Mouse (Mus musculus): Measurements from ENCODE around the gene Foxm1.
"Not testable (repeated sequence)": the region's sequence is repeated elsewhere in the genome, so short reads cannot be mapped to it uniquely, and the experiment has no call there.

Foxm1 gene

DNA sequence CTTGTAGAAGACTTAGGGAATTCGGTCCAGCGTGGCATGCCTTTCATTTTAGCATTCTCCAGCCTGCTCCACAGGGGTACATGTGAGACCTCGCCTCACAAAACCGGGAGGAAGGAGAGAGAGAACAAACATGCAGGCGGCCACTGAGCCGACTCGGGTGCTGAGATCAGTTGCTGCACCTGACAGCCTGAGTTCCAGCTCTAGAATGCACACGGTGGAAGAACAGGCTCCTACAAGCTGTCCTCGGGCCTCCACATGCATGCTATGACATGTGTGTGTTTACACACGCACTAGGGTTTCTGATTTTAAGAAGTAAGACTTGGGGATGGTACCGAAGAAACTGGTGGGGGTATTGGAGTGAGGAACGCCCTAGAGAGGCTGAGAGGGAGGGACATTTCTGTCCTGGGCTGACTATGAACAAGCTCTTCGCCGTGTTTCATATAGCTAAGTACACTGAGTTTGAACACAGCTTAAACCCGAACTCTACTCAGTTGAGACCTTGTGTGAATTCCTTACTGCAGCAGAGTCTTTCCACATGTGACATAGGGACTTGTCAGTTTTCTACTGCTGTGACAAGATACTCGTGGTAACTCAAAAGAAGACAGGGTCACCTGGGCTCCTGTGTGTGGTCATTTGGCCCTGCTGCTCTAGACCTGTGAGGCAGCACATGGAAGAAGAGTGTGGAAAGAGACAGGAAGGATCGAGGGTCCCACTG lies 13.8 kb downstream of the Foxm1 start:
- DNase-seq (ENCODE audit: low read depth, low spot score), result no peak

DNA sequence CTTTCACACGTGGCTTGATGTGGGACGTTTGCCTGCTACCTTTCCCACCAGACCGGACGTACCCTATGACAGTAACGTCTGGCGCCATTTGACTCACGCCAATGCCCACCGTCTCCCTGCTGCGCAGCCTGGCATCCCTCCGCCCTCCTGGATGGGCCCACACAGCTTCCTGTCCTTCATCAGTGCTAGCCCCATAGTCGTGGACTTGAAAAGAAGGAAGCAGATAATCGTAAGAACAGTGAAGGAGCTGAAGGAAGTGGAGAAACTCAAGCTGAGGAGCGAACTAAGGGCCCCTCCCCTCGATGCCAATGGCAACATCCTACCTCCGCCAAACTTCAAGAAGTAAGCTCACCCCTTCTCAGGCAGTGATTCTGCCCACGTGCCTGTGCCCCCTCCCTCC lies 16.9 kb downstream of the Foxm1 start:
- no peak for DNase-seq (ENCODE audit: low read depth, low spot score)

DNA sequence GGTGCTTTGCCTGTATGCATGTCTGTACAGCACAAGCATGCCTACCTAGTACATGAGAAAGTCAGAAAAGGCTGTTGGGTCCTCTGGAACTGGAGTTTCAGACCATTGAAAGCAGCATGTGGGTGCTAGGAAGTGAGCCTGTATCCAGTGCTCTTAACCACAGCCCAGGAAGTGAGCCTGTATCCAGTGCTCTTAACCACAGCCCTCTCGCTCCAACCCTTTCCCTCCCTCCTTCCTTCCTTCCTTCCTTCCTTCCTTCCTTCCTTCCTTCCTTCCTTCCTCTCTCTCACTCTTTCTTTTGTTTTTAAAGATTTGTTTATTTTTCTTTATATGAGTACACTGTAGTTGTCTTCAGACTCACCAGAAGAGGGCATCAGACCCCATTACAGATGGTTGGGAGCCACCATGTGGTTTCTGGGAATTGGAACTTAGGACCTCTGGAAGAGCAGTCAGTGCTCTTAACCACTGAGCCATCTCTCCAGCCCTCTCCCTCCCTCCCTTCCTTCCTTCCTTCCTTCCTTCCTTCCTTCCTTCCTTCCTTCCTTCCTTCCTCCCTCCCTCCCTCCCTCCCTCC lies 17.9 kb downstream of the Foxm1 start:
- not testable (repeated sequence) for DNase-seq (ENCODE audit: low read depth, low spot score)

DNA sequence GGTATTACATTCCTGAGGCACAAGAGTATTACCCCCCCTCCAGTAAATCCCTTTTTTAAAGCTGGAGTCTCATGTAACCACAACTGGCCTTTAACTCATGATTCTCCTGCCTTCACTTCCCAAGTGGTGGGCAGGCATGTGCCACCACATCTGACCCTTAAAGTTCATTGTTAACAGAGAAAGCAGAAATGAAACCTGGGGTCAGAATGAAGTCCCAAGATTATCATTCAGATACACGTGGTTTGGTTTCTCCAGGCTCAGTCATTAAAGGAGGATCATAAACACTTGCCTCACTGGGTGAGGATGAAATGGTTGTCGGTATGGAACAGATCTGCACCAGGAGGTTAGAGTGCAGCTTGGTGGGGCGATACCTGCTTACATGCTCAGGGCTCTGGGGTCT lies 18.5 kb downstream of the Foxm1 start:
- DNase-seq (ENCODE audit: low read depth, low spot score), result no peak

DNA sequence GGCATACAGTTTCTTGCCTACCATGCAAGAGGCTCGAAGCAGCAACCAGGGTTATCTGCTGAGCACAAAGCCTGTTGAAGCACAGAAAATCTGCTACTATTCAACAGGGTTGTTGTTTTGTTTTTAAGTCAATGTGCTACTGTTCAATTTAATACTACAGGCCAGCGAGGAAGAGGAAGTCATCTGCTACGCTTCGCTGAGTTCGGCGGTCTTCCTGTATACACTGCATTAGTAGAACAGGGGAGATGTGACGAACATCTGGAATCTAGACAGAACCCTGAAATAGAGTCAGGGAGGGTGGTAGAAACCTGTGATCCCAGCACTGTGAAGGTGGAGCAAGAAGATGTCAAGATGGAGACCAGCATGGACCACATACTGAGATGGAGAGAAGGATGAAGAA lies 21.0 kb downstream of the Foxm1 start:
- no peak for DNase-seq (ENCODE audit: low read depth, low spot score)

DNA sequence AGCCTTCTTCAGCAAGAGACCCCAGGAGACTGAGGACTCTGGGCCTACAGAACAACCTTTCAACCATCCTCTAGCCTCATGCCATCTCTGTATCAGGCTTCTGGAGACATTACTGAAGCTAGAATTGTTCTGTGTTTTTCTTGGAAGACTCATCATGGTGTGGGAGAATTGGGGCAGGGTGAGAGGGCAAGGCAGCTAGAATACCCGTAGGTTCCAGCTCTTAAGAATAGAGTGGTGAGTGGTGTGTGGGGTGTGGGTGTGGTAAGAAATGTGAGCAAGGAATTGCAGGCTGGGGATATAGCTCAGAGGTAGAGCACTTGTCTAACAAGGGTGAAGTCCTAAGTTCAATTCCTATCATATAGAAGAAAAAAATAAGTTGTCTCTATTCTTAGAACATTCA lies 22.3 kb downstream of the Foxm1 start:
- no peak for DNase-seq (ENCODE audit: low read depth, low spot score)

DNA sequence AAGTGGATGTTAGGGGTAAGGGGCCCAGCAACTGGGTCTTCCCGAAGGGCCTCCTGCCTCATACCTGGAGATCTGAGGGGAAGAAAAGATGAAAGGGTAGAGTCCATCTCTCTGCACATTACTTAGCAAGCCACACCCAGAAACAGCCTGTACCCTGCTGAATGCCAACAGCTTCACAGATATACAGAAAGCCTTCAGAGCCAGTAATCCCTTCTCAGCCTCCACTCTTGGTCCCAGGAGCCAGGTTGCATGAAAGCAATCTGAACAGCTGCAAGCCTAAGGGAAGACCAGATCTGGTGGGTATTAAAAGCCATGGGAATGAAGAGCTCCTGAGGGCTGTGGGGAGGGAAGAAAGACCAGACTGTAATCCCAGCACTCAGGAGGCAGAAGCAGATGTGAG lies 26.4 kb downstream of the Foxm1 start:
- no peak for DNase-seq (ENCODE audit: low read depth, low spot score)

DNA sequence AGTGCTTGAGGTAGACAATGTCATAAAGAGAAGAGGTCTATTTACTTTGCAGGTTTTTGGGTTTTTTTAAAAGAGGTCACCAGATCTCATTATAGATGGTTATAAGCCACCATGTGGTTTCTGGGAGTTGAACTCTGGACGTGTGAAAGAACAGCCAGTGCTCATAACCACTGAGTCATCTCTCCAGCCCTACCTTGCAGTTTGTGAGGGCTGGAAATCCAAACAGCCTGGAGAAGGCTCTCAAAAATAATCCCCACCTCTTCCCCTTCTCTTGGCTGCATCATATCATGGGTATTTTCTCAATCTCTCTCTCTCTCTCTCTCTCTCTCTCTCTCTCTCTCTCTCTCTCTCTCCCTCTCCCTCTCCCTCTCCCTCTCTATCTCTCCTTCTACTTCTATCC lies 27.9 kb downstream of the Foxm1 start:
- no peak for DNase-seq (ENCODE audit: low read depth, low spot score)

DNA sequence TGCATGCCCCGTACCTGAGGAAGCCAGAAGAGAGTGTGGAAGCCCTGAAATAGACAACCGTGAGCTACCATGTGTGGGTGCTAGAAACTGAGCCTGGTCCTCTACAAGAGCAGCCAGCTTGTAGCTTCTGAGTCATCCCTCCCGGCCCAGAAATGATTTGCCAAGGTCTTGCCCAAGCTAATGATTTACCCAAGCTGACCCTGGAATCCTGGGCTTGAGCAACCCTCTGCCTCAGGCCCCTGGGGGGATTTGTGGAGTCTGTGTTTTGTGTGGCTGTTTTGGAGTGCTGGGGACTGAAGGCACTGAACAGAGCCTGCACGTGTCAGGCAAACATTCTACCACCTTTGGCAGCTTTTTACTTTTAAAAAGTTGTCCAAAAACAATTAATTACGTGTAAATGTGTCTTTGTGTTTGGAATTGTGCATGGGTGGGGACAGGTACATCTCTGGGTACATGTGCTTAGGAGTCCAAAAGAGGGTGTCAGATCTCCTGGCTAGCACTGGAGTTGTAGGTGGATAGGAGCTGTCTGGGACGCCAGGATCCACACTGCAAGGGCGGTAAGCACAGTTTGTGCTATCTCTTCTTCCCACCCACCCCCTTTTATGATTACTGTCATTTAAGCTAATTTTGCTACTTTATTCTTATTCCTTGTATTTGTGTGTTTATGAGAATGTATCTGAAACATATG lies 35.0 kb downstream of the Foxm1 start:
- no peak for DNase-seq (ENCODE audit: low read depth, low spot score)

DNA sequence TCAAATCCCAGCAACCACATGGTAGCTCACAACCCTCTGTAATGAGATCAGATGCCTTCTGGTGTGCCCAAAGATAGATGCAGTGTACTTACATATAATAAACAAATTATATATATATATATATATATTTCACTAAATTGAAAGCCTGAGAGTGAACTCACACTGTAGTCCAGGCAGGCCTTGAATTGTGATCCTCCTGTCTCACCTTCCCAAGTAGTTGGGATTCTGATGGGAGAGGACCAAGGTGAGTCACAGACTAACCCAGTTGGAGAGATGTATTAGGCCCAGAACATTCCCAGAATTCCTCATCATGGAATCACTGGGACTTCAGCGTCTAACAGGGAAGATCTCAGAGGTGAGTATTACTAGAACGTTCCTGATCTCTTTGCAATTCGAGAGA lies 36.2 kb downstream of the Foxm1 start, which contains the start of gene Nrip2:
Gene Nrip2 (plus strand): TSS at position 301 of the 400 bp plus-strand sequence.
- DNase-seq (ENCODE audit: low read depth, low spot score), result no peak

DNA sequence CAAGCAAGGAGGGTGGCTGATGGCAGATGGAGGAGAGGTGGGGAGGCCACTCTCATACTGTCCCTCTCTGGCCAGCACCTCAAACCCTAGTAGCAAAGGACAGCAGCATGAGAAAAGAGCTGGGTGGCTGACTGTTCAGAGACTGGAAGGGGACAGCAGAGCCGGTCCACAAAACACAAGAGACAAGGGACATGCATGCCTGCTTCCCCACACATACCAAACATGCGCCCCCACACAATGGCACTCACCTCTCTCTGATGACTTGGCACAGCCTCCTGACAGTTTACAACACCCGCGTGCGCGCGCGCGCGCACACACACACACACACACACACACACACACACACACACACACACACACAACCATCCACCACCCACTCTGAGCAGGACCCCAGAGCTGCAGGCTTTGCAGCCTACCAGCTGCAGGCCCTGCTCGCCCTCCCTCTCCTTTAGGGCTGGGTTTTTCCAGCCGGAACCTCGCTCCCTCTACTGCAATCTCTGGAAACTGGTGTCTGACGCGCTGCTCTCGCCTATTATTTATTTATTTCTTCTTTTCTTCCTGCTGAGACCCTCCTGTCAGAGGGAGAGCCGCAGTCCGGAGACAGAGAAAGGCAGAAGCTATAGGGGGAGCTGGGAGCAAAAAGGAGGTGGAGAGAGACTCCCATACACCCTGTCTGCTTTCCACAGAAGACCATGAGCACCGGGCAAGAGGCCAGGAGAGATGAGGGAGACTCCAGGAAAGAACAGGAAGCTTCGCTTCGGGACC lies 36.8 kb downstream of the Foxm1 start:
- no peak for DNase-seq (ENCODE audit: low read depth, low spot score)

DNA sequence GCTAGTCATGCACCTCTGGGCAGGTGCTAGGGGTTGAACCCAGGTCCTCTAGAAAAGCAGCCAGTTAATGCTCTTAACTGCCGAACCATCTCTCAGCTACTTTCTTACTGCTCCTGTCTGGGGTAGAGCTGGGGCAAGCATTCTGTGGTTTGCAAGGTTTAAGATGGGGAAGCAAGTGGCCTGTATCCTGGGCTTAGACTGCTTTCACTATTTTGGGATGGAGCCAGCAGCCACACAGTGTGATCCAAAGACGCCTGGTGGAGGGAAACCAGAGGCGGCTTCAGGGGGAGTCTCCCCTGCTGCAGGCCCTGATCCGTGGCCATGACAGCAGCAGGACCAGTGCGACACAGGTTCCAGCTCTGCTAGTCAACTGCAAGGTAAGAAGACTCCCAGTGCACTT lies 41.9 kb downstream of the Foxm1 start:
- no peak for DNase-seq (ENCODE audit: low read depth, low spot score)

DNA sequence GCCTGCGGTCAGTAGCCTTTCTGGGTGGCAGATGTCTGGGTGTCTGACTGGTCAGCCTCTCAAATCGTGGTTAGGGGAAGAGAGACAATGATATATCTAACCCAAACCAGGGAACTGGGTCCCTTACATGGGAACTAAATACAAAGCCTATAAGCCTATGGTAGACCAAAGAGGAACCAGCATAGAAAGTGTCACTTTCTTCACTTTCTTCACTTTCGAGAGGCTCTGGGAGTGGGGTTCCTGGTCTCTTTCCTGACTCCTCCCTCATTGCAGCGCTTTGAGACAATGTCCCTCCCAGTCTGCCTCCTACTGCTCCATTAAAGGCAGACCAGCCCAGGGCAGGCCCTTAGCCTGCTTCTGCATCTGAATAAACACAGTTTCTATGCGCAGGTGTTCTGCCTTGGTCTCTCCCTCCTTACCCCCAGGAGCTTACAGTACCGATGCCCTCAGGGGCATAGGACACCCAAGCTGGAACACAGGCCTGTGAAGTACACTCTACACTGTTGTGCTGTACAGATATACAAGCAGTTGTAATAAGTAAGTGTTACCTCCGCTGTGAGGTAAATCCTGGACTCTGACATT lies 45.9 kb downstream of the Foxm1 start:
- peak; percentile 44 for DNase-seq (ENCODE audit: low read depth, low spot score)

DNA sequence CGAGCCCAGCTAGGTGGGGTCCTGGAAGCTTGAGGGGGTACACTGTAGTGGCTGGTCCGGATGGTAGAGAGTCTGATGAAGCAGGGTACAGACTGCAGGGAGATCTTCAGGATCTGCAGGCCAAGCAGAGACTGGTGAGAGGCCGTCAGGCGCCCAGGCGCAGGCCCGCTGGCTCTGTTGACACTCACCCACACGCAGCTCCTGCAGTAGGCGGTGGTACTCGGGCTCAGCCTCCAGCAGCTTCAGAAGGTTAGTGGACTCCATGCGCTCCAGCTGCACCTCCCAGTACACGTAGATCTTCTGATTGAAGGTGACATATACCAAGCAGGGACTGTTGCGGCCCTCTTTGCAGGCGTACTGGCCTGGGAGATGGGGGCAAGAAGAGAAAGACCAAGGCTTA lies 47.5 kb downstream of the Foxm1 start:
- DNase-seq (ENCODE audit: low read depth, low spot score), result no peak

DNA sequence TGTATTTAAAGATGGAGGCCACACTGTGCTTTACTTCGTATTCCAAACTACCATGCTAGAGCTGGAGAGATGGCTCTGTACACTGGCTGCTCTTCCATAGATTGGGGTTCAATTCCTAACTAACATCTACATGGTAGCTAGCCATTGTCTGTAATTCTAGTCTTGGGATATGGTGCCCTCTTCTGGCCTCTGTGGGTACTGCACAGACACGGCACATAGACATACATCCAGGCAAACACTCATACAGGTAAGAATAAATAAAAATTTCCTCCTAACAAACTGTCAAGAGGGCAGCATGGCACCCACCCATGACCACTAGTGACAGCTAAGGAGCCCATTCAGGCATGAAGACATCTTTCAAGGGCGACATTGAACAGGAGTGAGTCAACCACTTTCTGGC lies 48.3 kb downstream of the Foxm1 start:
- peak; percentile 74 for DNase-seq (ENCODE audit: low read depth, low spot score)

DNA sequence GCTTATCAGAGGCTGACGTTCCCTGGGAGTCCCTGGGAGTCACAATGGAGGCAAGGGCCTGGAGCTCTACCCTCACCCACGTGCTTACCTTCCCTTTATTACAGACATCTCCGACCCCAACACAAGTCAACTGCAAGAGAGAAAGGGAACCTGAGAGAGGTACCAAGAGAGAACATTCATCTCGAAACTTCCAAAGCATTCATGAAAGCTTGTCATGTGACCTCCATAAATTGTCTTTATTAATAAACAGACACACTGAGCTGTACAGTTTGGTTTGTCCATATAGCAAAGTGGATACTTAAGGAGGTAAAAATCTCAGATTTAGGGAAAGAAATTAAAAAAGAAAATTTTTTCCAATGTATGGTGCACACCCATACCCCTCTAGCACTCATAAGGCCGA lies 53.4 kb downstream of the Foxm1 start:
- DNase-seq (ENCODE audit: low read depth, low spot score), result no peak

DNA sequence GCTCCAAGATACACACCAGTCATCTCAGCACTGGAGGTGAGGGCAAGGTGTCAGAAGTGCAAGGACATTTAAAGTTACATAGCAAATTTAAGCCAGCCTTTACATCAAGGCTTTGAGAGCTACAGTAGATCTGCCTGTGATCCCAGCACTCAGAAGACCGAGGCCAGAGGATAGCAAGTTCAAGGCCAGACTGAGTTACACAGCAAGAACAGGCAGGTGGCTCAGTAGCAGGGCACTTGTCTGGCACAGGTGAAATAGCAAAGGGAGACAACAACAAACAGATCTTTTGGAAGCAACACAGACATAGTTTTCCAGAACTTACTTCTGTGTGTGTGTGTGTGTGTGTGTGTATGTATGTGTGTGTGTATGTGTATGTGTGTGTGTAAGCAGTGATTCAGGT lies 55.3 kb downstream of the Foxm1 start:
- no peak for DNase-seq (ENCODE audit: low read depth, low spot score)

DNA sequence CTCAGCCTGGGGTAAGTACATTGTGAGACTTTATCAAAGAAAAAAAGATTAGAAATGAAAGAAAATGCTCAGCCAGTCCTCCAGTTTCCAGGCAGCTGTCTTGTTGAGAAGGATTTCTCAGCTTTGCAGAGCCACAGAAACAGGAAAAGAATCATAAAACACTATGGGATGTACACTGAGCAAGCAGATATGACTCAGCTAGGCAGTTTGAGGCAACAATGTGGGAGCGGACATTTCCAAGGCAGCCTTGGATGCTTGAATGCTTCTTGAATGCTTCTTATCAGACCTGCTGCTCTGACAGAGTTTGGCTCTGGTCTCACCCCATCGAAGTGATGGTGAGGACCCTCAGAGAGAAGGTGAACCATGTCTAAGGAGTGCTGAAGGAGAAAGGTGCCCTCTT lies 58.3 kb downstream of the Foxm1 start:
- DNase-seq (ENCODE audit: low read depth, low spot score), result no peak

DNA sequence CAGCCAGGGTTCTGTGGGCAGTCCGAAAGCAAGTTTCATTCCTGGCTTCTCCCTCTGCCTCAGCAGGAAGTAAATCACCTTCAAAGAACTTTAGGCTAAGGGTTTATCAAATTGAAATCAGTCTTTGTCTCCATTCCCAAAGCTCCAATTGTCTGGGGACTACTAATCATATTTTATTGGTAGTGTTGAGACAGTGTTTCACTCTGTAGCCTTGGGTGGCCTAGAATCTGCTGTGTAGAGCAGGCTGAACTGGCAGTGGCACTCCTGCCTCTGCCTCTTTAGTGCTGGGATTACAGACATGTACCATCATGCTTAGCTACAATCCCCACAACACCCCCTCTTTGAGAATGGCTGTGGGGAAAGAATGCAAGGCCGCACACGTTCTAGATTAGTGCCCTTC lies 58.7 kb downstream of the Foxm1 start:
- DNase-seq (ENCODE audit: low read depth, low spot score), result no peak

DNA sequence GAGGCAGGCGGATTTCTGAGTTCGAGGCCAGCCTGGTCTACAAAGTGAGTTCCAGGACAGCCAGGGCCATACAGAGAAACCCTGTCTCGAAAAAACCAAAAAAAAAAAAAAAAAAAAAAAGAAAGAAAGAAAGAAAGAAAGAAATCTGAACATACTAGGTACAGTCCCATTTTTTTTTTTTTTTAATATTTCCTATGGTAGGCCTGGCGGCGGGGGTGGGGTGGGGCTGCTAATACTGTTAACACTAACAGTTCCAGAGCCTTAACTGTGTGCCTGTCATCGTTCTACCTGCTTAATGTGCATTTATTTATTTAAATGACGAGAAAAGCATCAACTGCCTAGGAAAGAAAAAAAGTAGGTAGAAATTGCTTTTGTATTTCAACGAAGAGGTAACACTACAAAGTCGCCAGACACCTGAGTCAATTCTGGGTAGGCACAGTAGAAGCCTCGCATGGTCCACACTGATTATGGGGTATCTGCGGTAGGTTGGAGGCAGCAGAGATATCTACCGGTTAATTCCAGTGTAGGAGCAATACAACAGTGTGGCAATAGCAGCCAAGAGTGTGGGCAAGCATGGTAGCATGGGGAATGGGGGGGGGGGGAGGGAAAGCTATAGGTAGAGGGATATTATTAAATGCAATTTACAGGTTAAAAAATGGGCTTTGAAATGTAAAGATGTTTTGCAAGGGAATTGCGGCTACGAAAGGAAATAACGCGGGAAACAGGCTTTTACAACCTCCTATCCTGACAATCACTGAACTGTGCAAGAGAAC lies 60.9 kb downstream of the Foxm1 start:
- DNase-seq (ENCODE audit: low read depth, low spot score), result no peak

Measured in R1 (cell line).